Mouse (Mus musculus): ENCODE results near the gene Tomt.

Tomt gene

GRCm38 (mm10) chr7:101858362-101858761, 47.8 kb downstream of the Tomt start:
- peak; percentile 7 to 14 for DNase-seq (ENCODE audit: low spot score in 2 of 2)

- peak in 1 of 2 experiments; percentile 12 for DNase-seq (ENCODE audit: low spot score in 2 of 2)
These were observed 49.1 kb downstream of the Tomt start, which contains the start of gene Folr2 for GRCm38 (mm10) chr7:101857094-101857493. Folr2 (minus strand) TSS chr7:101857194.

- DNase-seq (ENCODE audit: low spot score in 2 of 2): no peak
These were observed 52.3 kb downstream of the Tomt start for GRCm38 (mm10) chr7:101853816-101854215.

GRCm38 (mm10) chr7:101852846-101853245, 53.3 kb downstream of the Tomt start:
- no peak for DNase-seq (ENCODE audit: low spot score in 2 of 2)

DNA sequence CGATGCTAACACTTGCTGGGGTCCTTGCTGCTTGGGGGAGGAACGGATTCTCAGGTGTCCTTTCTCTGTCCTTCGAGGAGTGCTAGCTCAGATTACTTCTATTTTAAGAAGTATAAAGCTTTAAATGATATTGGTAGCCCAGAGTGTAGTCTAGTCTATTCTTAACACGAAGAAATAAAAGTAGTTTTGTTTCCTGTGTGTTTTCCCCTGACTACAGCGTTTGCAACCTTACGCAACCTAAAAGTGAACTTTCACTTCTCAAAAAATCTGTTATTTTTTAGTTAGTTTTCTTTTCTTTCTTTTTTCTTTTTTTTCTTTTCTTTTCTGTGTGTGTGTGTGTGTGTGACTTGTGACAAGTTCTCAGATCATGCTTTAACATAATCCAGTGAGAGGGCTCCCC, 54.5 kb downstream of the Tomt start:
- no peak for DNase-seq (ENCODE audit: low spot score in 2 of 2)

All from spleen, postnatal 36 days (tissue).